Mouse (Mus musculus) limb, embryonic 15.5 days (tissue): ENCODE data around the gene Cyb561. TPM values are rescaled to one million over a fixed set of nuclear protein-coding genes. Genes with fewer than 3 reads are reported as not detected.
A peak's percentile ranks its signal among the peaks of the same experiment; 100 is the strongest.

Experiments
- ATAC-seq: fragments of 200-750 bp; cut with Nextera tagmentation; 2 replicates; pipeline ENCODE4 v1.8.0; 2017; ENCODE audit warnings: low read depth, moderate TSS enrichment; ENCODE audit not compliant: insufficient number of reproducible peaks, low FRiP score, low TSS enrichment
- H3K27ac ChIP-seq: fragments of 300-500 bp; sonication (generic); 2 replicates; pipeline ENCODE4 v1.5.1; 2015; ENCODE audit warnings: moderate library complexity, mild to moderate bottlenecking, inconsistent platforms
- H3K27me3 ChIP-seq: fragments of 300-500 bp; sonication (generic); 2 replicates; pipeline ENCODE4 v1.6.1; 2015; ENCODE audit warnings: inconsistent platforms
- H3K36me3 ChIP-seq: fragments of 300-500 bp; sonication (generic); 2 replicates; pipeline ENCODE4 v1.6.1; 2015; ENCODE audit warnings: inconsistent platforms
- H3K4me1 ChIP-seq: fragments of 300-500 bp; sonication (generic); 2 replicates; pipeline ENCODE4 v1.6.1; 2015; ENCODE audit warnings: inconsistent platforms
- H3K4me2 ChIP-seq: fragments of 300-500 bp; sonication (generic); 2 replicates; pipeline ENCODE4 v1.6.1; 2015; ENCODE audit warnings: mild to moderate bottlenecking, inconsistent platforms
- H3K4me3 ChIP-seq: fragments of 300-500 bp; sonication (generic); 2 replicates; pipeline ENCODE4 v1.5.1; 2015; ENCODE audit warnings: mild to moderate bottlenecking, inconsistent platforms
- H3K9ac ChIP-seq: fragments of 300-500 bp; sonication (generic); 2 replicates; pipeline ENCODE4 v1.6.1; 2015; ENCODE audit warnings: inconsistent platforms
- H3K9me3 ChIP-seq: fragments of 300-500 bp; sonication (generic); 2 replicates; pipeline ENCODE4 v1.6.1; 2016; ENCODE audit warnings: inconsistent platforms
- WGBS: fragments of 180-500 bp; shearing (Covaris S2); methylation state at CpG from one replicate; pipeline ENCODE4 v1.1.7; 2015; 5-methylcytosine and 5-hydroxymethylcytosine counted together
- polyA plus RNA-seq: library from polyadenylated mRNA; unstranded; fragments of >200 nt; fragmentation: Nextera tagmentation; extraction: Ambion mirVana; gene quantifications from 2 replicates; pipeline ENCODE4 v1.2.1, GENCODE M21; 2015

Gene Cyb561
- polyA plus RNA-seq, 1 experiment from 2014 or later, result 25.7 TPM

- no peaks in the 10 kb centered on the region for H3K36me3 ChIP-seq
- H3K4me2 ChIP-seq, result no peak overlapping the region
- no peak overlapping the region for H3K4me3 ChIP-seq
- H3K27ac ChIP-seq, result no peak overlapping the region
- ATAC-seq, result no peak
- no peak overlapping the region for H3K9ac ChIP-seq
- no peaks in the 10 kb centered on the region for H3K9me3 ChIP-seq
- 50% methylated on average over 4 of the region's 4 CpGs for WGBS
- H3K4me1 ChIP-seq, result peaks cover 16% of the 10 kb centered on the region; the same call in 1 of the 2 replicates
- H3K27me3 ChIP-seq, result no peaks in the 10 kb centered on the region
These were observed 2.6 kb downstream of the Cyb561 start for GRCm38 (mm10) chr11:105950519-105950918.

GRCm38 (mm10) chr11:105948255-105948654 lies 4.9 kb downstream of the Cyb561 start:
- Histone ChIP-seq H3K9ac (no peak overlapping the region), H3K27ac (peak overlapping the region; percentile 38; the same call in 1 of the 2 replicates), H3K4me3 (no peak overlapping the region), H3K9me3 (no peaks in the 10 kb centered on the region), H3K36me3 (no peaks in the 10 kb centered on the region), H3K4me2 (no peak overlapping the region), H3K4me1 (peaks cover 31% of the 10 kb centered on the region), H3K27me3 (no peaks in the 10 kb centered on the region)
- no peak for ATAC-seq
- whole genome bisulfite sequencing, result 57% methylated on average over 2 of the region's 2 CpGs

GRCm38 (mm10) chr11:105946694-105947154 lies 6.4 kb downstream of the Cyb561 start:
- 40% methylated on average over 11 of the region's 11 CpGs for WGBS
- Histone ChIP-seq H3K36me3 (no peaks in the 10 kb centered on the region), H3K9ac (no peak overlapping the region), H3K27ac (peak overlapping the region; percentile 63), H3K27me3 (no peaks in the 10 kb centered on the region; the same call in 1 of the 2 replicates), H3K9me3 (no peaks in the 10 kb centered on the region), H3K4me1 (peaks cover 29% of the 10 kb centered on the region), H3K4me2 (no peak overlapping the region), H3K4me3 (no peak overlapping the region)
- no peak for ATAC-seq

GRCm38 (mm10) chr11:105944770-105945672 lies 8.1 kb downstream of the Cyb561 start:
- H3K4me2 ChIP-seq, result peak overlapping the region; percentile 98
- H3K9ac ChIP-seq, result no peak overlapping the region
- WGBS, result 65% methylated on average over 16 of the region's 16 CpGs
- H3K27ac ChIP-seq, result peak overlapping the region; percentile 65; the same call in 1 of the 2 replicates
- no peaks in the 10 kb centered on the region for H3K36me3 ChIP-seq
- H3K4me1 ChIP-seq, result peaks cover 25% of the 10 kb centered on the region
- no peaks in the 10 kb centered on the region; the same call in 1 of the 2 replicates for H3K27me3 ChIP-seq
- no peaks in the 10 kb centered on the region for H3K9me3 ChIP-seq
- H3K4me3 ChIP-seq, result peak overlapping the region; percentile 60
- no peak for ATAC-seq

GRCm38 (mm10) chr11:105944126-105944621 lies 9.0 kb downstream of the Cyb561 start:
- Histone ChIP-seq H3K4me1 (peaks cover 25% of the 10 kb centered on the region), H3K4me2 (peak overlapping the region; percentile 98), H3K27ac (peak overlapping the region; percentile 65), H3K36me3 (no peaks in the 10 kb centered on the region), H3K4me3 (peak overlapping the region; percentile 60), H3K27me3 (no peaks in the 10 kb centered on the region; the same call in 1 of the 2 replicates), H3K9ac (peak overlapping the region; percentile 50), H3K9me3 (no peaks in the 10 kb centered on the region)
- under 1% methylated on average over 58 of the region's 59 CpGs for WGBS
- peak; percentile 12; the same call in 1 of the 2 replicates for ATAC-seq

GRCm38 (mm10) chr11:105943133-105944102 lies 9.7 kb downstream of the Cyb561 start:
- Histone ChIP-seq H3K27me3 (no peaks in the 10 kb centered on the region; the same call in 1 of the 2 replicates), H3K36me3 (no peaks in the 10 kb centered on the region), H3K27ac (peak overlapping the region; percentile 65), H3K4me1 (peaks cover 24% of the 10 kb centered on the region), H3K9me3 (no peaks in the 10 kb centered on the region), H3K9ac (peak overlapping the region; percentile 50), H3K4me2 (peak overlapping the region; percentile 98), H3K4me3 (peak overlapping the region; percentile 60)
- ATAC-seq, result no peak
- WGBS, result 6% methylated on average over 47 of the region's 47 CpGs

GRCm38 (mm10) chr11:105941973-105942372 lies 11.2 kb downstream of the Cyb561 start:
- no peak overlapping the region for H3K9ac ChIP-seq
- no peak overlapping the region for H3K4me2 ChIP-seq
- H3K36me3 ChIP-seq, result no peaks in the 10 kb centered on the region
- H3K4me3 ChIP-seq, result no peak overlapping the region
- H3K4me1 ChIP-seq, result peaks cover 22% of the 10 kb centered on the region
- H3K9me3 ChIP-seq, result no peaks in the 10 kb centered on the region
- H3K27ac ChIP-seq, result no peak overlapping the region
- no peak for ATAC-seq
- no peaks in the 10 kb centered on the region; the same call in 1 of the 2 replicates for H3K27me3 ChIP-seq
- whole genome bisulfite sequencing, result 51% methylated on average over 8 of the region's 8 CpGs

- no peaks in the 10 kb centered on the region for H3K9me3 ChIP-seq
- no peak overlapping the region for H3K4me2 ChIP-seq
- no peak overlapping the region for H3K27ac ChIP-seq
- no peak for ATAC-seq
- H3K9ac ChIP-seq, result no peak overlapping the region
- H3K4me1 ChIP-seq, result peaks cover 20% of the 10 kb centered on the region
- no peak overlapping the region for H3K4me3 ChIP-seq
- no peaks in the 10 kb centered on the region; the same call in 1 of the 2 replicates for H3K27me3 ChIP-seq
- H3K36me3 ChIP-seq, result no peaks in the 10 kb centered on the region
- WGBS, result 61% methylated on average over 9 of the region's 9 CpGs
These were observed 14.4 kb downstream of the Cyb561 start for GRCm38 (mm10) chr11:105938771-105939170.

- no peaks in the 10 kb centered on the region for H3K9me3 ChIP-seq
- 84% methylated on average over 3 of the region's 3 CpGs for WGBS
- H3K27ac ChIP-seq, result no peak overlapping the region
- no peak overlapping the region for H3K9ac ChIP-seq
- peaks cover 11% of the 10 kb centered on the region for H3K4me1 ChIP-seq
- no peak overlapping the region for H3K4me2 ChIP-seq
- H3K4me3 ChIP-seq, result no peak overlapping the region
- H3K27me3 ChIP-seq, result no peaks in the 10 kb centered on the region
- no peak for ATAC-seq
- no peaks in the 10 kb centered on the region for H3K36me3 ChIP-seq
These were observed 16.2 kb downstream of the Cyb561 start for GRCm38 (mm10) chr11:105936974-105937373.

GRCm38 (mm10) chr11:105936200-105936599 lies 16.9 kb downstream of the Cyb561 start:
- ATAC-seq, result no peak
- WGBS, result 81% methylated on average over 6 of the region's 6 CpGs
- no peak overlapping the region for H3K9ac ChIP-seq

GRCm38 (mm10) chr11:105935496-105935895 lies 17.6 kb downstream of the Cyb561 start:
- 92% methylated on average over 8 of the region's 8 CpGs for WGBS
- Histone ChIP-seq H3K4me2 (no peak overlapping the region), H3K9ac (no peak overlapping the region), H3K27me3 (no peaks in the 10 kb centered on the region), H3K4me1 (peaks cover 11% of the 10 kb centered on the region), H3K36me3 (no peaks in the 10 kb centered on the region), H3K27ac (no peak overlapping the region), H3K4me3 (no peak overlapping the region), H3K9me3 (no peaks in the 10 kb centered on the region)
- ATAC-seq, result no peak

More at GRCm38 (mm10) chr11:105936200-105936599, 16.9 kb downstream of the Cyb561 start:
- Histone ChIP-seq H3K27me3 (no peaks in the 10 kb centered on the region), H3K4me1 (peaks cover 11% of the 10 kb centered on the region), H3K9me3 (no peaks in the 10 kb centered on the region), H3K4me2 (no peak overlapping the region), H3K27ac (no peak overlapping the region), H3K4me3 (no peak overlapping the region), H3K36me3 (no peaks in the 10 kb centered on the region)
